Mouse (Mus musculus) urinary bladder, postnatal 10 days (tissue): ENCODE results near the gene Parvb.

Source experiments
- DNase-seq: peaks from one replicate; pipeline ENCODE4 v3.0.0; 2022; ENCODE audit warnings: low spot score

The Parvb gene

GRCm38 (mm10) chr15:84294391-84294790, 62.5 kb downstream of the Parvb start:
- DNase-seq, result no peak

DNA sequence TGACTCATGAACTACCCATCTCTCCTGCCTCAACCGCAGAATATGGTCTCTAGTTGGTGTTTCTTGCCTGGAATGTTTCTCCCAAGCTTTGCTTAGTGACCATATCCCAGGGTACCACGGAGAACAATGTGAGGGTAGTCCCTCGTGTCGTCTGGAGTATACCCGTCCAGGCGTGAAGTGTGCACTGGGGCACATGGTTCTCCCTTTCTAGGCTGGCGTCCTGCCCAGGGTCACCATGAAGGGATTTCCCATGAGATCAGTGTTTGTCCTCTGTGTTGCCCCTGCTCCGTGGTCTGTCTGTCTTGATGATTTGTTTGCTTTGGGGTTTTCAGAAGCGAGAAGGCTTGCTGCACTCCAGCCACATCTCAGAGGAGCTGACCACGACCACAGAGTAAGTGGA, 63.4 kb downstream of the Parvb start:
- no peak for DNase-seq

DNA sequence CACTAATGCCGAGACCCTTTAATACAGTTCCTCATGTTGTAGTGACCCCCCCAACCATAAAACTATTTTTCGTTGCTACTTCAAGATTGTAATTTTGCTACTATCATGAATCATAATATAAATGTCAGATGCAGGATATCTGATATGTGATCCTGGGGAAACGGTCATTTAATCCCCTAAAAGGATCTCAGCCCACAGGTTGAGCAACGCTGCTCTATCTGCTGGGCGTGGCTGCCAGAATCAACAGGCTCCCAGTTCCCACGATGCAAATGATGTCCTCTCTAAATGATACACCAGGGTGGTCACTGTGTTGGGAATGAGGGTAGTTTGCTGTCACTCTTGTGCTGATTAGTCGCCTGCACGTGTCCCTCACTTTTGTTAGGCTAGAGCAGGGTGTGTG, 65.6 kb downstream of the Parvb start:
- no peak for DNase-seq

GRCm38 (mm10) chr15:84298804-84299370, 67.0 kb downstream of the Parvb start:
- DNase-seq, result no peak

- no peak for DNase-seq
These were observed 68.0 kb downstream of the Parvb start for GRCm38 (mm10) chr15:84299662-84300333.

DNA sequence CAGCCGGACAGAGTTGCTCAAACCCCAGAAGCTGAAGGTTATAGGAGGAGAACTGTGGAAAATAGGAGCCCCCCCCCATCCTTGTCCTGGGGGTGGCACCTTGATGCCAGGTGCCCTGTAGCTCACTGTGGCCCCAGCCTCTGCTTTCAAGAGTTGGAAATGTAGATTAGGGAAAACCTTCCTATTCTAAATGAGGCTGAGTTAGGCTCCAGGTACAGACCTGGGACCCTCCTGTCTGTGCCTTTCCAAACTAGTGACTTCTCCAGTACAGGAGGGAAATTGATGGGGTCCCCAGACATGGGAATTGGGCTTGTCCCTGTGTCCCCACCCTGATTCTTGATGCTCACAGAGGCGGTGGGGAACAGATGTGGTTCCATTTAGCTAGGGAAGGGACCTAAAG, 68.7 kb downstream of the Parvb start:
- DNase-seq, result no peak

DNA sequence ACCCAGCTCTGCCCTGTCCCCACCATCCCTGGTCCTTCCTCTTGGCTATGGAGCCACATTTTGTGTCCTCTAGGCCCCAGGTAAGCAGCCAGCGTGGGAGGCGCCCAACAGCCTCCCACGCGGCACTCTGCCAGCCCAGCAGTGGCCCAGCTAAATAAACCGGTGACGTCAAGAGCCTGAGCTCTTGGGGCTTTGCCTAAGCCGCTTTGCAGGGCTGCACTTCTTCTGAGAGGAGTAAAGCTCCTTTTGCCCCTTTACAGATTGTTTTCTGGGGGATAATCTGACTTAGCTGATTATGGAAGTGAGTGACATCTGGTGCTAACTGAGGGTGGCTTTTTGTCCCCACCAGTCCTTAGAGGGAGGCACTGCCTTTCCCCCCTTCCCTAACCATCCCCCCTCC, 69.2 kb downstream of the Parvb start:
- no peak for DNase-seq

DNA sequence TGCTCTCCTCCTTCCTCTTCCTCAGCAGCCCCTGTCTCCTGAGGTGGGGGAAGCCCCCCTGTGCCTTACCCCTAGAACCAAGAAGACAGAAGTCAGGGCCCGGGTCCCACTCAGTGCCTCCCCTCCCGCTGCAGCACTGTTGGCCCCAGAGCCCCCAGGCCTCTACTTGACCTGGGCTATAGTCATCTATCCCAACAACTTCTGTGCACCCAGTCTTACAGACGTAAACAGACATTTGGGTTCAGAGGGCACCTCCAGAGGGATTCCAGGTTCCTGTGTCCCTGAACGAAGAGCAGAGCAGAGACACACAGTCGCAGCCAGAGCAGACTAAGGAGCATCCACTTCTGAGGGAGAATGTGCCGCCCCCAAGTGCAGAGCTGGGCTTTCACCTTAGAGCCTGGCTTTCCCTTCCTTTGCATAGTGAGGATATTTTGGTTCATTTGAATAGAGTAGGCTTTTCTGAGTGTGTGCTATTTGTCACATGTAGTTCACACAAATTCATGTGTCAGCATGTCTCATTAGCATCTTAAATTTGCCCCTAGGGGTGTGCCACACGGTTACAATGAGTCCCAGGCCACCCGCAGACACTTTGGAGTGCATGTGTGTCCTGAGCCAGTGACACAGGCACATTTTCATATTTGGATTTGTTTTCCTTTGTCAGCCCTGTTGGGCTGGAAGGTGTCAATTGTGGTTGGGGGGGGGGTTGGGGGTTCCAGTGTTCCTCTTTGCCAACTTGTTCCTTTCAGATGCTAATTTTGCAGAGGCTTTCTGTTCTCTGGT, 70.0 kb downstream of the Parvb start:
- DNase-seq, result no peak

DNA sequence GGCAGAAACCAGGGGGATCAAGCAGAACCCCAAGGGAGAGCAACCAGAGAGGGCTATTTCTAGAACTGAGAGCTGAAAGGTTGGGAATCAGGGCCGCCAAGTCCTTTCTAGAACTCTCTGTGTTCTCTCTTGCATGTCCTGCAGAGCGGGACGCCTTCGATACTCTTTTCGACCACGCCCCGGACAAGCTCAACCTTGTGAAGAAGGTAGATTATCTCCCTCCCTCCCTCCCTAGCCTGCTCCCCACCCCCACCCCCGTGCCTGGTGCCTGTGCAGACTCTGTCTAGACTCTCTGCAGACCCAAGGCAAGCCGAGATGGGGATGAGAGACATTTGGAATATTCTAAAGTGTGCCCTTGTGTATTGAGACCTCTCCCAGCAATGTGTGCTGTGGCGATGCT, 71.4 kb downstream of the Parvb start:
- DNase-seq, result no peak

DNA sequence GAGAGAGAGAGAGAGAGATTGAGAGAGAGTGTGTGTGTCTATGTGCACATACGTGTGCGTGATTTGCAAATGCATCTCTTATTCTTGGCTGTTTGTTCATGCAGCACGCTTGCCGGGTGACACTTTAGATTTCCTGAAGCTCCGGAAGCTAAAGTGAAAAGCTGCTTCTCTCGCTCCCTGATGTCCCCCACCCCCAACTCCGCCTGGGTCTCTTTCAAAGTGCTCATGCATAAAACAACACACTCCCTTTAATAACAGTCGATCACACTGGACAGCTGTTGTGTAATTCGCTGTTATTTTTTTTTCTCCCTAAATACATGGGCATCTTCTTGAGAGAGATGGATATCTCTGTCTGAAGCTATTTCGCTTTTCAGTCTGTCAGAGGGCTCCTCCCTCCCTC, 73.5 kb downstream of the Parvb start:
- DNase-seq, result no peak

GRCm38 (mm10) chr15:84310271-84310670, 78.4 kb downstream of the Parvb start:
- no peak for DNase-seq

- no peak for DNase-seq
These were observed 79.6 kb downstream of the Parvb start for GRCm38 (mm10) chr15:84311295-84312085.

DNA sequence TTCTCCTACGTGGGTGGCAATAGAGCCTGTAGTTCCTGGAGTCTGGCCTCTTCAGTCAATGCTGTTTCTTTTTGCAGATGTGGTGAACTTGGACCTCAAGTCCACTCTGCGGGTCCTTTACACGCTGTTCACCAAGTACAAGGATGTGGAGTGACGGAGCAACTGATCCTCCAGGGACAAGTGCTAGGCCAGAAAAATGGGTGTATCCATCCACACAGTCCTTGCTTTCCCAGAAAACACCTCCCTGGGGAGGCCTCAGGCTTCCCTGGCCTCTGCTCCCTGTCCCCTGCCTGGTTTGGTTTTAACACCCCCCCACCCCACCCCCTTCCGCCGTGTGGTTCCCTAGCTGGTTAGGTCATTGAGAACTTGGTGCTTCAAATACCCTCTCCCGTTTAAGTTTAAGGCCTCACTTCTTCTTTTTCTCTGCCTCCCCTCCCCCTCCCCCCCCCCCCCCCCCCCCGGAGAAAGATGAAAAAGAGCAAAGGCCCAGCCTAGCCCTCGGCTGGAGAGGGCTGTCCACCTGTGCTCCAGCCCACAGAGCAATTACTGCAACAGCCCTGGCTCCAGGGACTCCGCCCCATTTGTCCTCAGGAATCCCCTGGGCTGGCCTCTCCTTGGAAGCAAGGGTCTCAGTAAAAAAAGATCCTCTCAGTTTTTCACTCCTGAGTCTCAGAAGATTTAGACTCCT, 81.2 kb downstream of the Parvb start:
- DNase-seq, result no peak

DNA sequence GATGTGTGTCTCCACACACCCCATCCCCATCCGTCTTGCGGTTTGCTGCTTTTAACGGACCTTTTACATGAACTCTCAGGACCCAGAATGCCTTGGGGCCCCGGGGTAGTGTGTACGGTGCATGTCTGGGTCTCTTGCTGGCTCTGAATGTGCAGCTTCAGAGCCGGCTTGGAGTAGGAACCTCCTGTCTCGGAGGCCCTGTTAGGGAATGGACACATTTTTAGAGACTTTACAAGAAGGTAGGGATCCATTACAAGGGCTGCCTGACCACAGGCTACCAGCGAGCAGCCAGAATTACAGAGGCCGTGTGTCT, 81.7 kb downstream of the Parvb start:
- DNase-seq, result no peak

DNA sequence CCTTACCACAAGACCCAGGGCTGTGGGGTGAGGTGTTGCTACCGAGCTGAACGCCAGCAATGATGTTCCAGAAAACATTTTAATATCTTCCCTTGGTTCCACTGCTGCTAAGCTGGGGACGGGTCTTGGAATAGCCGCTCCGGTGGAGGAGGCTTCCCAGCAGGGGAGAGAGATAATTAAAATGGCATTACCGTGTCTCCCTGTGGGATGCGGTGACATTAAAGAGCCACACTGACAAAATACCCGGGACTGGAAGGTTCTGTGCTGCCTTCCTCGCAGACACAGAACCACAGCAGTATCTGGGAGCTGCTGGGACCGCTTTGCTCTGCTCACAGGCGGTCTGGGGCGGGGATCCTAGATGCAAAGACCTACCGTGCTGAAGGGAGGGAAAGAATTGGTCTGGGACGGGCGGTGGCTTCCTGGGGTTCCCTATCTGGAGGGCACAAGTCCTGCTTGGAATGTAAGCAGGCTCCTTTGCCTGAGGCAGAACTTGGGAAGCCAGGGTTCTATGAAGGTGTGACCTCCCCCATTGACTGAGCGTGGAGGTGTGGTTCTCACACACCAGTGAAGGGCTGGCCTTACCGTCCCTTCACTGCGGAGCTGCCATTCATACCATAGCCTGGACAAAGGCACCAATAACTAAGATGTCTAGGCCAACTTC, 82.7 kb downstream of the Parvb start:
- no peak for DNase-seq

- DNase-seq, result no peak
These were observed 83.6 kb downstream of the Parvb start for GRCm38 (mm10) chr15:84315276-84316046.

DNA sequence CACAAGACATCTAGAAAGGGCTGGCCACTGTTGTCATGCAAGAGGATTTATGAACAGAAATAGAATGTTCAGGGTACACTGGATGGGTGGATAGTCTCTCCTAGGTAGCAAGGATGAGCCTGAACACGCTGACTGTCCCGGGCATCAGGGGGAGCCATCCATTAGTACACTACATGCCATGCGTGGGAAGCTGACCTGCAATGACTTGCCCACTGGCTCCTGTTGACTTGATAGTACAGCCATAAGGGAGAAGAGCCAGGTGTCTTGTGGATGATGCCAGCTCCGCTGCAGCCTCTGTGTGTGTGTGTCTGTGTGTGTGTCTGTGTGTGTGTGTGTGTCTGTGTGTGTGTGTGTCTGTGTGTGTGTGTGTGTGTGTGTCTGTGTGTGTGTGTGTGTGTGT, 87.5 kb downstream of the Parvb start:
- no peak for DNase-seq

DNA sequence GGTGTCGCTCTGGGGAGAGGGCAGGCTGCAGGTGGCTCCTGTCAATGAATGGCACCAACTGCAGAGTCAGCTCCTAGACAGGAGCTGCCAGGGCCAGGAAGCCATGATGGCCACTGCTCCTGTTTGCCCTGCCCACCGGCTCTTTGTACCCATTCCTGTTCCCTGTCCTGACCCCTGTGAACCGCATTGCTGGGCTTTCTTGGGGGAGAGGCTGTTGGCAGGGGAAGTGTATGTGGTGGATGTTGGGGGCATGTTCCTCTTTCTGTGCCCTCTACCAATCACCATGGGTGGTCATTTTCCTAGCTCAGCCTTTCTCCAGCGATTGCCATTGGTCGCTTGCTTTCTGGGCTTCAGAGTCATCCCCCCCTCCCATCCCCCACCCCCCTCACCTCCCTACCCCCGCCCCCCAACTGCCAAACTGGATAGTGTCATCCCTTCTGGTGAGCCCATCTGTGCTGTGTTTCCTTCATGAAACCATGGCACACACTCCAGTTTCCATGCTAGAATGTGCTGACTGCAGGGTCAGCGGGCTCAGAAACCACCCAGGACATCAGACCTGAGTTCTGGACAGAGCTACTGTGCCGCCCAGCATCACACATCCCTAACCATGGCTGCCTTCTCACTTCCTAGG, 89.8 kb downstream of the Parvb start:
- DNase-seq, result no peak

GRCm38 (mm10) chr15:84323966-84324869, 92.4 kb downstream of the Parvb start, which contains the start of gene Parvg:
Gene Parvg (plus strand): TSS chr15:84324026.
- DNase-seq, result no peak
